Mouse (Mus musculus) hindbrain, embryonic 14.5 days (tissue): ENCODE results near the gene AA986860. TPM values are rescaled to one million over a fixed set of nuclear protein-coding genes. Genes with fewer than 3 reads are reported as not detected.

ENCODE experiments used
- ATAC-seq: fragments of 200-750 bp; cut with Nextera tagmentation; 2 replicates; pipeline ENCODE4 v1.8.0; 2017; ENCODE audit warnings: moderate number of reproducible peaks, mild to moderate bottlenecking, moderate TSS enrichment, moderate library complexity; ENCODE audit not compliant: low FRiP score
- DNase-seq: peaks from one replicate; pipeline ENCODE4 v3.0.0-alpha.2; 2015; ENCODE audit warnings: low spot score
- H3K27ac ChIP-seq: fragments of 300-500 bp; sonication (generic); 2 replicates; pipeline ENCODE4 v1.5.1; 2014; ENCODE audit warnings: mild to moderate bottlenecking, moderate library complexity
- H3K27me3 ChIP-seq: fragments of 300-500 bp; sonication (generic); 2 replicates; pipeline ENCODE4 v1.6.1; 2014; ENCODE audit warnings: mild to moderate bottlenecking, low read length, mixed read lengths; ENCODE audit not compliant: control insufficient read depth, insufficient read depth
- H3K36me3 ChIP-seq: fragments of 300-500 bp; sonication (generic); replicated peaks from 2 replicates; pipeline ENCODE4 v1.6.1; 2014; ENCODE audit not compliant: control insufficient read depth, insufficient read depth
- H3K4me1 ChIP-seq: fragments of 300-500 bp; sonication (generic); replicated peaks from 2 replicates; pipeline ENCODE4 v1.6.1; 2014; ENCODE audit warnings: antibody characterized with exemption, low read length, mixed read lengths; ENCODE audit not compliant: control insufficient read depth, insufficient read depth
- H3K4me2 ChIP-seq: fragments of 300-500 bp; sonication (generic); replicated peaks from 2 replicates; pipeline ENCODE4 v1.6.1; 2014; ENCODE audit warnings: mild to moderate bottlenecking, moderate library complexity
- H3K4me3 ChIP-seq: fragments of 300-500 bp; sonication (generic); replicated peaks from 2 replicates; pipeline ENCODE4 v1.5.1; 2014; ENCODE audit warnings: mild to moderate bottlenecking, low read length
- H3K9ac ChIP-seq: fragments of 300-500 bp; sonication (generic); 2 replicates; pipeline ENCODE4 v1.6.1; 2014
- H3K9me3 ChIP-seq: fragments of 300-500 bp; sonication (generic); 2 replicates; pipeline ENCODE4 v1.6.1; 2016; ENCODE audit warnings: low read length; ENCODE audit not compliant: control insufficient read depth
- WGBS: fragments of 180-500 bp; shearing (Covaris S2); extraction: QIAGEN DNeasy Blood & Tissue Kit; methylation state at CpG from one replicate; pipeline ENCODE4 v1.1.7; 2014; 5-methylcytosine and 5-hydroxymethylcytosine counted together
- polyA plus RNA-seq: library from polyadenylated mRNA; unstranded; fragments of >200 nt; fragmentation: Nextera tagmentation; extraction: Ambion mirVana; gene quantifications from 2 replicates; pipeline ENCODE4 v1.2.1, GENCODE M21; 2014

Gene AA986860
- polyA plus RNA-seq, 1 experiment from 2014 or later: 1.2 TPM

- Histone ChIP-seq H3K36me3 (no peaks in the 10 kb centered on the region), H3K9ac (no peak overlapping the region), H3K4me3 (no peak overlapping the region), H3K4me1 (no peaks in the 10 kb centered on the region), H3K4me2 (no peak overlapping the region), H3K27ac (no peak overlapping the region), H3K9me3 (no peaks in the 10 kb centered on the region), H3K27me3 (no peaks in the 10 kb centered on the region)
- no peak for DNase-seq
- ATAC-seq: no peak
- 81% methylated on average over 3 of the region's 3 CpGs for WGBS
Observed at GRCm38 (mm10) chr1:130762045-130762760, 30.4 kb downstream of the AA986860 start.

GRCm38 (mm10) chr1:130764027-130764461 is 32.3 kb downstream of the AA986860 start:
- Histone ChIP-seq H3K36me3 (no peaks in the 10 kb centered on the region), H3K4me2 (no peak overlapping the region), H3K27ac (no peak overlapping the region), H3K4me3 (no peak overlapping the region), H3K4me1 (no peaks in the 10 kb centered on the region), H3K9me3 (no peaks in the 10 kb centered on the region), H3K27me3 (no peaks in the 10 kb centered on the region), H3K9ac (no peak overlapping the region)
- ATAC-seq (no peak), DNase-seq (no peak)
- 88% methylated on average over 12 of the region's 12 CpGs for WGBS

DNA sequence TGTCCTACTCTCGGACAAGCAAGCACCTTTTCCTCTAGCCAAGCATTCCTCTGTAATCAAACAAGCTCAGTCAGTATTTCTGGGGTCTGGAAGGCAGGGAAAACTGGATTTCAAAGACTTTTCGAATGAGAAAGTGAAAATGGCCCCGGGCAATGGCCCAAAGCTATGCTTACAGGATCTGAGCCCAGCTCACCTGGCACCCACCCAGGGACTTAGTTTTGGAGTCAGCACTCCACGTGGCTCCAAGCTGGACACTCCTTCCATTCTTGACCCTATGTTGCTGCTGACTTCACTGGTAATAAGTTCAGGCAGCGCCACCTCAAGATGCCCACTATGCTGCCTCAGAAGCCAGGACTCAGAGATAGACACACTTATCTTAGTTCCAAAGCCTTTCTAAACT is 35.3 kb downstream of the AA986860 start:
- H3K27ac ChIP-seq: no peak overlapping the region
- ATAC-seq (no peak), DNase-seq (no peak)
- no peak overlapping the region for H3K9ac ChIP-seq
- no peak overlapping the region for H3K4me3 ChIP-seq
- no peaks in the 10 kb centered on the region for H3K27me3 ChIP-seq
- H3K9me3 ChIP-seq: no peaks in the 10 kb centered on the region
- 81% methylated on average over 5 of the region's 5 CpGs for WGBS
- no peak overlapping the region for H3K4me2 ChIP-seq
- H3K4me1 ChIP-seq: no peaks in the 10 kb centered on the region
- no peaks in the 10 kb centered on the region for H3K36me3 ChIP-seq

DNA sequence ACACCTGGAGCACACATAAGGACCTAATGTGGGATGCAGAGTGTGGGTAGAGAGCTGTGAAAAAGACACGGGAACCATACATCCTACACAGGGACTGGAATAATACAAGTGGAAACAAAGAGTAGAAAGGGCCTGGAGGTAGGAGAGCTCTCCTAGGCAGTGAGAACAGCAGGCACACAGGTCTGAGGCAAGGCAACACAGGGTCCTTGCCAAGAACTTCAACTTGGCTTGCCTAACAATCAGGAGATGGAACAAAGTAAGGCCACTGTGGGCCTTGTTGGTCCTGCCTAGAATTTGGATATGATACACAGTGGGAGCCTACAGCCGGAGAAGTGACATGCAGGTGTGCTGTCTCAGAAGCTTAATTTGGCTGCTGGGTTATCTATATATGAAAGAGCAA is 38.1 kb downstream of the AA986860 start:
- WGBS: 92% methylated on average over 2 of the region's 2 CpGs
- ATAC-seq: no peak
- H3K27me3 ChIP-seq: no peaks in the 10 kb centered on the region

DNA sequence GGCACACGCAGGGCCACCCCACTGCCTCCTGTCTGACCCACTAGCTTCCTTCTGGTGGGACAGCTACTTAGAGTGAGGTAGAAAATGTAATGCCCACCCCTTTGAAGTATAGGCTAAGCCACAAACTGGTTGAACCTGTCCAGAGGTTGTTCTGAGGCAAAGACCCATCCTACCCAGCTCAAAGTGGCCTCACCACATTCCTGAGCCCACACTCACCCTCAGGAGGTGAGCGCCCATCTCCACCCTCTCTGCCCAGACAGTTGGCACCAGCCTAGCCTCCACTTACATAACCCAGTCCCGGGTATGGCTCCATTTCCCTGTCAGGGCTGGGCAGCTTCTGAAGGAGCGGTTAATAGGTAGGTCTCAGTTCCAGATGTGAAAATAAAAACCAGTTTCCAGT is 38.7 kb downstream of the AA986860 start:
- no peak overlapping the region for H3K9ac ChIP-seq
- ATAC-seq (no peak), DNase-seq (no peak)
- 88% methylated on average over 4 of the region's 4 CpGs for WGBS
- H3K9me3 ChIP-seq: no peaks in the 10 kb centered on the region
- H3K27me3 ChIP-seq: no peaks in the 10 kb centered on the region
- no peaks in the 10 kb centered on the region for H3K4me1 ChIP-seq
- H3K4me3 ChIP-seq: no peak overlapping the region
- no peak overlapping the region for H3K27ac ChIP-seq
- no peaks in the 10 kb centered on the region for H3K36me3 ChIP-seq
- H3K4me2 ChIP-seq: no peak overlapping the region

More for the DNA sequence above, 38.1 kb downstream of the AA986860 start:
- Histone ChIP-seq H3K9me3 (no peaks in the 10 kb centered on the region), H3K27ac (no peak overlapping the region), H3K4me2 (no peak overlapping the region), H3K9ac (no peak overlapping the region), H3K36me3 (no peaks in the 10 kb centered on the region), H3K4me1 (no peaks in the 10 kb centered on the region), H3K4me3 (no peak overlapping the region)
- no peak for DNase-seq

DNA sequence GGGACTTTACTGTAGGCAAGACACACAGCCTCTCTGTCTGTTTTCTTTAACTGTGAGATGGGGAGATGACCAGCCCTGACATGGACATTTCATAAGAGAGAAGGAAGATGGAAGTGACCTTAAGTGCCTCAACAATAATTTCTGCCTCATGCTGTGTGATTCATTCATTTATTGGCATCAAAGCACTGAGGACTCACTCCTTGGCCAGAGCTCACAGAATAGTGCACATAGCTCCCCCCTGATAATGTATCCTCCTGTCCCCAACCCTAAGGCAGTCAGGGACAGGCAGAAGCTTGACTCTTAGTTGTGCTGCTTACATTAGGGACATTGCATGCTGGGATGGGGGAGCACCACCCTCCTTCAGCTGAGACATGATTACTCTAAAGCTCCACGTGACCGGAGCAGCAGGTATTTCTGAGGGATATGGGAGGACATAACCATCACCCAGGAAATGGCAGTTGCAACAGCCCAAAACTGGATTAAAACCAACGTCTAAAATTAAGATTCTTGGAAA is 39.3 kb downstream of the AA986860 start:
- H3K4me3 ChIP-seq: no peak overlapping the region
- no peaks in the 10 kb centered on the region for H3K27me3 ChIP-seq
- H3K9ac ChIP-seq: no peak overlapping the region
- no peaks in the 10 kb centered on the region for H3K4me1 ChIP-seq
- H3K4me2 ChIP-seq: no peak overlapping the region
- ATAC-seq (no peak), DNase-seq (no peak)
- no peaks in the 10 kb centered on the region for H3K36me3 ChIP-seq
- WGBS: 81% methylated on average over 3 of the region's 3 CpGs
- no peak overlapping the region for H3K27ac ChIP-seq
- no peaks in the 10 kb centered on the region for H3K9me3 ChIP-seq

GRCm38 (mm10) chr1:130775234-130775633 is 43.5 kb downstream of the AA986860 start:
- H3K9me3 ChIP-seq: no peaks in the 10 kb centered on the region
- WGBS: 39% methylated on average over 2 of the region's 2 CpGs
- no peaks in the 10 kb centered on the region for H3K4me1 ChIP-seq

DNA sequence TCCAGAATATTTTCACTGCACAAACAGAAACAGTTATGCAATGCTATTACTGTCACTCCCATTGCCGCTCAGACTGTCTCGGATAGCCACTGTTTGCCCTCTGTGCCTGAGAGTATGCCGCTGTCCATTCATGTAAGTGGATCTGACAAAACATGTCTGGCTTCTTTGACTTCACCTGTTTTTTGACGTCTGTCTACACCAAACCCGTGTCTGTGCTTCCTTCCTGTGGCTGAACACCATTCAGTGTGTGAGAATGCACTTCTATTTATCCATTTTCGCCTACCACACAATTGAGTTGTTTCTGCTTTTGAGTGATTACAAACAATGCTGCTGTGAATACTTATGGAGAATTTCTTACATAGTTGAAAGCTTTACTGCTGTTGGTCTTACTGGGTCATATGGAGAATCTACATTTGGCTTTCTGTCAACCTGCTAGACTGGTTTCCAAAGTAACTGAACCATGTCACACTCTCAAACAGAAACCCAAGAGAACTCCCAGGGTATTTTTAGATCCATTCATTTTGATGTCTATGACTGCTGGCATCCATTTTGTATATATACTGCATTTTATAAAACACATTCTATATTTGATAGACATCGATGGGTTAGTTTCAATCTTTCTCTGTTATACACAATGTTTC is 44.0 kb downstream of the AA986860 start:
- Histone ChIP-seq H3K4me2 (no peak overlapping the region), H3K9ac (no peak overlapping the region), H3K9me3 (no peaks in the 10 kb centered on the region), H3K27ac (no peak overlapping the region), H3K27me3 (no peaks in the 10 kb centered on the region), H3K36me3 (no peaks in the 10 kb centered on the region), H3K4me1 (no peaks in the 10 kb centered on the region), H3K4me3 (no peak overlapping the region)
- DNase-seq: no peak
- WGBS: 78% methylated on average over 7 of the region's 7 CpGs
- ATAC-seq: no peak

More at GRCm38 (mm10) chr1:130775234-130775633, 43.5 kb downstream of the AA986860 start:
- no peak overlapping the region for H3K4me2 ChIP-seq
- ATAC-seq (no peak), DNase-seq (no peak)
- H3K4me3 ChIP-seq: no peak overlapping the region
- H3K36me3 ChIP-seq: no peaks in the 10 kb centered on the region
- no peak overlapping the region for H3K9ac ChIP-seq
- no peaks in the 10 kb centered on the region for H3K27me3 ChIP-seq
- no peak overlapping the region for H3K27ac ChIP-seq

GRCm38 (mm10) chr1:130776645-130777044 is 44.9 kb downstream of the AA986860 start:
- 97% methylated on average over 1 of the region's 1 CpGs for WGBS

More at GRCm38 (mm10) chr1:130776645-130777044, 44.9 kb downstream of the AA986860 start:
- no peaks in the 10 kb centered on the region for H3K4me1 ChIP-seq
- no peaks in the 10 kb centered on the region for H3K36me3 ChIP-seq
- H3K4me3 ChIP-seq: no peak overlapping the region
- no peak for ATAC-seq
- H3K27ac ChIP-seq: no peak overlapping the region
- DNase-seq: no peak
- no peak overlapping the region for H3K4me2 ChIP-seq
- no peak overlapping the region for H3K9ac ChIP-seq
- H3K27me3 ChIP-seq: no peaks in the 10 kb centered on the region
- H3K9me3 ChIP-seq: no peaks in the 10 kb centered on the region
